Mouse (Mus musculus): Measurements from ENCODE around the gene A930004D18Rik.
"Not testable (repeated sequence)": the region's sequence is repeated elsewhere in the genome, so short reads cannot be mapped to it uniquely, and the experiment has no call there.

A930004D18Rik gene

GRCm38 (mm10) chr2:17996858-17997257 lies 40.7 kb downstream of the A930004D18Rik start, which contains the start of gene H2al2a:
TSS of gene H2al2a (minus strand) at chr2:17996958.
- no peak for DNase-seq

- no peak for DNase-seq
Observed at GRCm38 (mm10) chr2:17989562-17989961, 48.0 kb downstream of the A930004D18Rik start.

DNA sequence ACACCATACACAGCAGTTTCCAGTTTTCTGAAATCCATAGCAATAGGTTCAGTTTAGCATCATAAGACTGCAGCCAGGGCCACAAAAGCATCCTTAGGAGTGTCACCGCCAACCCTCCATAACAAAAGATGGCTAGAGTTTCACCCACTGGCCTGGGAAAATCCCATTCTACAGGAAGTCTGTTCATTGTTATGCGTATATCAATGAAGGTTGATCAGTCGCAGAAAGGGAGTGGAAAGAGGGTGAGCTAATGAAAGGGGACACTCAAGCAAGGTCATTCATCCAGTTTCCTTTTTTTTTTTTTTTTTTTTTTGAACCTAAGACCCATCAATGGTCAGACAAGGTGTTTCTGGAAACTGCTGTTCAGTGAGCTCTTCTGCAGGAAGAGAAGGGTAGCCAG lies 48.4 kb downstream of the A930004D18Rik start:
- DNase-seq = no peak

- no peak for DNase-seq
Observed at GRCm38 (mm10) chr2:17986694-17987093, 50.8 kb downstream of the A930004D18Rik start.

DNA sequence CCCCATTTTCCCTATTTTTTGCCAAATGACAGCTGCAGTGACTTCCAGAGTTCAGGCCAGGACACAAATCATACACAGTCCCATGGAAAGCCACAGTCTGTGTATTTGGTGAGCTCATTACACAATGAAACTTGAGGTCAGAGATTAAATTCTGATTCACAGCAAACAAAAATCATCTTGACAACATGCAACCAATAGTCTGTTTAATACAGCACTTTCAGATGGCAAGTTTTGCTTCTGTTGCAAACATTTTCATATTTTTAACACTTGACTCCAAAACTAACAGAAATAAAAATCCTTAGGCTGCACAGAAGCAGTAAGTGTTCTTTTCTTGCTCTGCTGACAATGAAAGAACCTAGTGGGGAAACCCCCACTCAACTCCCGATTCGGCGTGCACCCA lies 52.8 kb downstream of the A930004D18Rik start:
- DNase-seq = no peak

DNA sequence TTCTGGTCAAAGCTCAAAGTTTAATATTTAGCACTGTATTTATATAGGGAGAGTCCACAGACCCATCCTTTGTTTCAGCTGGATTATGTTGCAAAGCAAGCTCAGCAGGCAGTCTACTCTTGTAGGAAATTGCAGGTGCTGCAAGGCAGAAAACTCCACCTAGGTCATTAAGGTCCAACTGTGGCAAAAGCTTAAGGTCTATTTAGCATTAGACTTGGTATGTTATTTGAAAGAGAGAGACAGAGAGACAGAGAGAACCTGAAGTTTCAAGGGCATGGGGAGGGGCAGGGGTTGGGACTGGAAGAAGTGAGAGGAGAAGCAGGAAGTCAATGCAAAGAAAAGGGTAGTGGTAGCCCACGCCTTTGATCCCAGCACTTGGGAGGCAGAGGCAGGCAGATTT lies 54.8 kb downstream of the A930004D18Rik start:
- DNase-seq = no peak

DNA sequence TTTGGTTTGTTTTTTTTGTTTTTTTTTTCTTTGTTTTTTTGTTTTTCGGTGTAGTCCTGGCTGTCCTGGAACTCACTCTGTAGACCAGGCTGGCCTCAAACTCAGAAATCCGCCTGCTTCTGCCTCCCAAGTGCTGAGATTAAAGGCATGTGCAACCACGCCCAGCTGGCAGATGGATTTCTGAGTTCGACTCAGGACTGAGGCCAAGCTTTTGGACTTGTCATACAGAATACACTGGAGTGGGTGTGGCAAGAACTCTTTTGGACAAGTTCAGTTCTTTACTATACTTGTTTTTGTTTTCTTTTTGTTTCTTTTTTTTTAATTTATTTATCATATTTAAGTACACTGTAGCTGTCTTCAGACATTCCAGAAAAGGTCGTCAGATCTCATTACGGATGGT lies 58.8 kb downstream of the A930004D18Rik start:
- DNase-seq = no peak

- DNase-seq = not testable (repeated sequence)
Observed at GRCm38 (mm10) chr2:17978251-17978650, 59.3 kb downstream of the A930004D18Rik start.

- not testable (repeated sequence) for DNase-seq
Observed at GRCm38 (mm10) chr2:17977645-17978044, 59.9 kb downstream of the A930004D18Rik start.

DNA sequence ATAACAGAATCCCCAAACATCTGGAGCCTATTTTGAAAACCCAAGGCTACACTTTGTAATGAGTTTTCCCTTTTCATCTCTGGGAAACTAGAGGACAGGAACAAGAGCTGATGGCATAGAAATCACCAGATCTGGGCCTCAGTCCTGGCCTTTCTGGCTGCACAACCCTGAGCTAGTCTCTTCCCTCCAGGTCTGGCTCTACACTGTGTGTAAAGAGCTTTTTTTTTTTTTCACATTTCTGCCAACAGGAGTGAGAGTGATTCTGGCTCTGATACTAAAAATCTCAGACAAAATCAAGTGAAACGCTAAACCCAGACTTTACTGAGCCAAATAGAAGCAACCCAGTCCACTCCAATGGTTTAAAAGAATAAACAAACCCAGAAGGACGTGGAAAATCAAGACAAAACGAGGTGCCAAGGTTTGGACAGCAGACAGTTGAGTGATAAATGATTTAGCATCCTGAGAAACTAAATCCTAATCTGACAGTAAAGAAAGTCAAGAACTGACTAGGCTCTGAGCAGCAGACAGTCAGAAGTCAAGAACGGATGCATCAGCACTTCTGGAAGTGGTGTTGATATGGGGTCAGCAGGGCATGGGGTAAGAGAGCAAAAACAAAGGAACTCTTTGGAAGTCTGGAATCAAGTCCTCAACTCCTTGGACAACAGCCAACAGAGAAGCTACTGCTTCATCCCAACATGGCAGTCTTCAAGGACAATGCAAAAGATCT lies 61.8 kb downstream of the A930004D18Rik start:
- no peak for DNase-seq
